Mouse (Mus musculus) ovary, postnatal 36 days (tissue): ENCODE data around the gene Tdrd12.
"Not testable (repeated sequence)": the region's sequence is repeated elsewhere in the genome, so short reads cannot be mapped to it uniquely, and the experiment has no call there.

ENCODE experiments used
- DNase-seq: peaks from one replicate; pipeline ENCODE4 v3.0.0; 2022; ENCODE audit warnings: low spot score, mixed read lengths

Tdrd12 gene

DNA sequence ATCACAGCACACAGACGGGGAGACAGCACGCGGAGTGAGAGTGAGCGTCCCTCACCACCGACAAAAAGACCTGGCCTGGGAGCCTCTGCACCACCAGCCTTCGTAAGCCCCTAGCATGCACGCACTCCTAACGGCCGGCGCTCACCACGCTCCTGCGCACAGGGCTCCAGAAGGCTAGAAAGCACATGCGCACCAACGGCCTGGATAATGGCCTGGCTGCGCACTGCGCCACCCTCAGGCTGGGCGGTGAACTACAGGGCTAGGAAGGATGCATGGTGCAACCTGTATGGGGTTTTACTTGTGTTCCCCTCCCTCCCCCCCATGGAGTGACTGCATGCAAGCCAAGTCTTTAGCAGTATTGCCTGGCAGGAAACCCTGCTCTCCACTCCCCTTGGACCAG, at the start of gene Tdrd12:
TSS of gene Tdrd12 (minus strand) at position 184 of the 400 bp plus-strand sequence.
- no peak for DNase-seq

DNA sequence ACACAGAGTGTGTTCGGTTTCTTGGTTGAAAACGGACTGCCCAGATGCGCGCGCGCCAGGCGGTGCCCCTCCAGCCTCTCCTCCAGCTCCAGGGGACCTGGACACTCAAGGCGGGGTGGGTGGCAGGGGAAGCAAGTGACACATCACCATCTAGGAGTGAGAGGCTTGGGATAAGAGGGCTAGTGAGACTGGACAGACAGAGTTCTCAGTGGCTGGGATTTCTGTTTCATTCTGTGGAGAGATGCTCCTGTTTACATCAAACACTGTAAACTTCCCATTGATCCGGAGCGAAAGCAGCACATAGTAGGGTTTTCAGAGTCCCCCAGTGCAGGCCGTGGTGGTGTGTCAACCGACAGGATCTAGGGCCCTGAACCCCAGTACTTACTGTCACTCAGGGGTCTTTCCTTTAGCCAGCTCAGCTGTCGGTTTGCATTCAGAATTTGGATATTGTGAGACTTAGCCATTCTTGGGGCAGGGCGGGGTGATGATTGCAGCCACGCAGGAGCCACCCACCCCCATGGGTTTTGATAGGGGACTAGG, 49.4 kb upstream of the Tdrd12 start:
- DNase-seq = no peak

DNA sequence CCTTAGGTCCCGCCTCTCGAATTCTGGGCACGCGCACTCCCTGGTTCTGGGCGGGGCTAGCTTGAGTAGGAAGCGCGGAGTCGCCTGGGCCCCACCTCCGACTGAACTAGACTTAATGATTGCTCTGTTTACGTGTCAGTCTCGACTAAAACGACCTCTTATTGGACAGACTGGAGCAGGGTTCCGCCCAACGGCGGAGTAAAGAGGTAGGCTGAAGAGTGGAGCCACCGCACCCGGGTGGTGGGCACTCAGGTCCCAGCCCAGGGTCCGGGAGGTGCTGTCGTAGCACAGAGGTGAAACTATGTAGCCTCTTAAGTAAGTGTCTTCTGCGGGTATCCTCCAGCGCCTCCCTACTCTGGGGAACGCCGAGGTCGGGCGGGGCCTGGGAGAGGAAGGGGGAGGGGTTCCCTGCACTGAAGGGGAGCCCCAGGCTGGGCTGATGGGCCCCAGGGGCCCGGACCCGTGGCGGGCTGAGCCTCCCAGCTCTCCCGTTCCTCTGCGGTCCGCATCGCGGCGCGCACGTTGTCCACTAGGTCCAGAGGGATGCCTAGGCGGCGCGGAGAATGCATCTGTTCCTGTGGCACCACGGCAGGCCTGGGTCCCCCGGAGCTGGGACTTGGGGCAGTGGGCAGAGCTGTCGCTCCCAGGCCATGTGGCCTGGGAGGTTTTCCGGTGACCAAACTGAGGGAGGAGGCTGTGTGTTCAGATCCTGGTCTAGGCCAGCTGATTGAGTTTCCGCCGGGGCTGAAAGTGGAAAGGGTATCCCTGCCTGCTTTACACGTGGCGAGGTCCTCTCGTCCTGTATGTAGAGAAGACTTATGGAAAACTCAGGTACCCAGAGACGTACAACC, 48.7 kb upstream of the Tdrd12 start, which contains the start of gene Ankrd27:
TSS of gene Ankrd27 (plus strand) at position 190 of the 851 bp plus-strand sequence.
- peak; percentile 92 for DNase-seq

DNA sequence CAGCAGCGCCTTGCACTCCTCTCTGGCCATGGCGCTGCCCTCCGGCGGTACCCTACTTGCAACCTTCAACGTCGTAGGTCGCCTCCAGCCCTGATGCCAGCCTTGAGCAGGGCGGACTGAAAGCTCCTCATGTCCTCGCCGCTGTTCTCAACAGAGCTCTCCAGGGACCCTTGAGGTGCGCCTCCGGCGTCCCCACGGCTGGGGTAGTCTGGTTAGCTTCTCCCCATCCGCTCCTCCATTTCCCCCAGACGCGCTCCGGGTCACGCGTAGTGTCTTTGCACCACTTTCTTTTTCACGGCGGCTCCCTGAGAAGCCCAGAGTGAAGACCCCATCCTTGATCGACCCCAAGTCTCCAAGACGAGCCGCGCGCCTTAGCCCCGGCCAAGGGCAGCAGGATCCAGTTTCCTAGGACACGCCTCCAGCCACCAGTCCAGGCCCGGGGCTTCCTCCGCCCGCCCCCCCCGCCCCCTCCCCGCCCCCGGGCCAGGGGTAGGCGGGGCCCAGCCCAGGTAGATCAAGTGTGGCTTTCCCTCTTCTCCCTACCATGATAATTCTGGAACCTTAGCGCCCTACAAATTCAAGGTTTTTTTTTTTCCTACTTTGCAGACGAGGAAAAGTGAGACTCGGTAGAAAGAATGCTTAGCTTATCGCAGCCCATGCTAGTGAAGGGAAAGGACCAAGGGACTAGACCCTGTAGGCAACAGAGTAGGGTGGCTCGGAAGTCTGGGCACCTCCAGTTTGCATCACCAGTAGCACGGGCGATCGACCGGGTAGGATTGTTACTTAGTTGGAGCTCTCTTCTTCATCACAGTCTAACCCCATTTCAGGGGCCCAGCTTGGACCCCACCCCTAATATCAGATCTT, 47.9 kb upstream of the Tdrd12 start, which contains the start of gene Rgs9bp:
TSS of gene Rgs9bp (minus strand) at position 392 of the 864 bp plus-strand sequence.
- peak; percentile 52 for DNase-seq

DNA sequence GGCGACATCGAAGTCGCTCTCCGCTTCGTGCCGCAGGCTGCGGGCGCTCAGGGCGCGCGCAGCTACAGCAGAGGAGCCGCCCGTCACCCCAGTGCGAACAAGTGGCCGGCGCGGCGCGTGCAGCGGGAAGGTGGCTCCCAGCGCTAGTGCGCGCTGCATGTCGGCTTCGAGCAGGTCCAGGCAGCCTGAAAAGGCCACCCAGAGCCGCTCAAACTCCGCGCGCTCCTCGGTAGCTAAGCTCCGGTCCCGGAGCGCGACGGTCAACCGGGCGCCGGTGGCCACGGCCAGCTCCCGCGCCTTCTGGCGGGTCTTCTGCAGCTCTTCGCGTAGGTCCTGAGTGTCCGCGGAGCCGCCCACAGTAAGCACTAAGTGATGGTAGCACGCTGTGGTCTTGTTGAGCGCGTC, 47.2 kb upstream of the Tdrd12 start:
- DNase-seq = peak; percentile 26

DNA sequence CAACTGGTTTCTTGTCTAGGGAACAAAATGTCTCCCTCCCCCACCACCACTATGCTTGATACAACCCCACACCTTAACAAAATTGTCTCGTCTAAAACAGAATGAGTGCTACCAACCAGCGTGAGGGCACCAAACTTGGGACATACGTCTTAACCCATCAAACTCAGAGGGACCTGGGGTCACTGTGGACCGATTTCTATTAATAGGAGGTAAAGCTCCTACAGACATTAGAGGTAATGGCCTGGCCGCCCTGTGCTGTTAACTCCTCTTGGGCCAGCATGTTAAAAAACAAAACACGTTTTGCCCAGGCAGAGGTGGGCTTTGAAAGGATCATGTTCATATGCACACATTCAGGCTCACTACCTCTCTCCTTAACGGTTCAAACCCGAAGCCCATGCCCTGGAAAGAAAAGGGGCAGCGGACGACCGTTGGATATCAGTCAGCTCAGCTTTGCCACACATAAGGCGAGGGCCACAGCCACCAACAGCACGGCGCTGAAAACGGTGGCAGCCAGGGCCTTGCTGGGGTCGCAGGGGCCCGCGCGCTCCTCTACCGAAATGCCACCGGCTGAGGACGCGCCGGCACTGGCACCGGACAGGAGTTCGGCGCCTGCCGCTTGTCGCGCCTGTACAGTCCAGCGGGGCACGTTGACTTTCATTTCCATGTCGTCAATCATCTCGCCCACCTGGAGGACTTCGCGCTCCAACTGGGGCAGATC, 46.7 kb upstream of the Tdrd12 start:
- no peak for DNase-seq

DNA sequence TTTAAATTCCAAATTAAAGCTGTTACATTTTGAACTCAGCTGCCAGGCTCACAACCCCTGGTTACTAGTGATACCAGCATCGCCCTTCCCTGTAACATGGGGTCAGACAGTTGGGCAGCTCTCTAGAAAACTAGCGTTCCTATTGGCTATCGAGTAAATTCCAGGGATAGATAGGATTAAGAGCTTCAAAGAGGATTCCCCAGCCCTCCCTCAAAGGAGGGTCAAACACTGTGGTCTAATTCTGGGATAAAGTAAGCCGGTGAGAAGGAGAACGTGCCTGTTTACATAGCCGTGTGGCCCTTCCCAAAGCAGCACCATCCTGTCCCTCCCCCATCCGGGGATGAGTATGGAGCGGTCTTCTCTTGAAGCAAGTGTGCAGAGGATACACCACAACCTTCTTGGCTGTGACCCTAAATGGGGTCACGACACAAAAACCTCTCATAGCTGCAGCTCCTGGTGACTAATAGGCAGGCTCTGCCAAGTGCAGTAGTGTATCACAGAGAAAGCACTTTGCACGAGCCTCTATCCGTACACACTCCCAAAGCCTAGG, 46.0 kb upstream of the Tdrd12 start:
- DNase-seq = no peak

DNA sequence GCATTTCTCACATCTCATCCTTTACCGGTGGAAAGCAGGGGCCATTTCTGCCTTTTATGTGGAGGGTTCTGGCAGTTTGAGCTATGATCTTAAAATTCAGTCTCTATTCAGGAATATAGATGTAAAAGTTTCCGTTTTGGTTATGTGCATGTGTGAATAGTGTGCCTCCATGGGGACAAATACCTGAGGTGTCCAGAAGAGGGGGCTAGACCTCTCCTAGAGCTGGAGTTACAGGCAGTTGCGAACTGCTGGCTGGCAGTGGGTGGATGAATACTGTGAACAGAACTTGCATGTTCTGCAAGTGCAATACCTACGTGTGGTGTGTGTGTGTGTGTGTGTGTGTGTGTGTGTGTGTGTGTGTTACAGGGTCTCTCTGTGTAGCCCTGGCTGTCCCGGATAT, 45.2 kb upstream of the Tdrd12 start:
- DNase-seq = no peak

DNA sequence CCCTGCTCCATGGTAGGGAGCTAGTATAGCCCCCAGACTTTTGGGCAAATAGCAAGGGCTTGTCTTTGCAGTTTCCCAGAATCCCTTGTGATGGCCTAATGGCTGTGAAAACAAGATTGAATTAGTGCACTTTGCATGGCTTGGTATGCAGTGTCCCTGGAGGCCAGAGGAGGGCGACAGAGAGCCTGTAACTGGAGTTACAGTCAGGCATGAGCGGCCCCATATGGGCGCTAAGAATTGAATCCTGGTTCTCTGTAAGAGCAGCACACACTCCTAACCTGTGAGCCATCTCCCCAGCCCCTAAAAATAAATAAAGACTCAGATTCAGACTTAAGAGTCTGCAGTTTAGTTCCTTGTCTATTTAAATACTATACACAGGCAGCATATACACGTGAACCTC, 42.3 kb upstream of the Tdrd12 start:
- peak; percentile 29 for DNase-seq

DNA sequence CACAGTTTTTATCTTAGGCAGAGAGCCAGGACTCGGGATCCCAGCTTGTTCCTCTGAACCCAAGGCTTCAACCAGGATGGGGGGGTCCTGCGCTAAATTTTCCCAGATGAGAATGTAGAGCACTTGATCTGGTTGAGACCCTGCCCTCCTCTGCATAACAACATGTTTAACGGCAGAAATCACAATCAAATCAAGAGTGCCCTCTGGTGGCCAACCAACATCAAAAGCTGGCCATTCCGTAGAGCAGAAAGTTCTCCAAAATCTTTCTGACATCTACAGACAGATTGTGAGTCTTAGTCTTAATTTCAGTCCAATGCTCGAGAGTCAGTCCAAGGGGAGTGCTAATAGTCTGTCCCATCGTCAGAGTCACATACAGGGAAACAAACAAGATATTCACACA, 33.3 kb upstream of the Tdrd12 start:
- not testable (repeated sequence) for DNase-seq

DNA sequence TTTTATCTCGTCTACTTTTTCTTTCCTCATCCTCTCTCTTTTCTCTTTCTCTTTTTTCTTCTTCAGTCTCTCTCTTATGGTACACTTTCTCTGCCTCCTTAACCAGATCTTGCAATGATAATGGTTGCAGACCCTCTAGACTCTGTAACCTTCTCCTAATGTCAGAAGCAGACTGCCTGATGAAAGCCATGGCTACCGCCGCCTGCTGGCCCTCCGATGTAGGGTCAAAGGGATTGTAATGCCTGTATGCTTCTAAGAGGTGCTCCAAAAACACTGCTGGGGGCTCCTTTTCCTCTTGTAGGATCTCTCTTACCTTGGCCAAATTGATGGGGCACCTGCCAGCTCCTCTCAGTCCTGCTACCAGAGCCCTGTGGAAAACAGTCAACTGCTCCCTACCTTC, 32.2 kb upstream of the Tdrd12 start:
- DNase-seq = not testable (repeated sequence)

DNA sequence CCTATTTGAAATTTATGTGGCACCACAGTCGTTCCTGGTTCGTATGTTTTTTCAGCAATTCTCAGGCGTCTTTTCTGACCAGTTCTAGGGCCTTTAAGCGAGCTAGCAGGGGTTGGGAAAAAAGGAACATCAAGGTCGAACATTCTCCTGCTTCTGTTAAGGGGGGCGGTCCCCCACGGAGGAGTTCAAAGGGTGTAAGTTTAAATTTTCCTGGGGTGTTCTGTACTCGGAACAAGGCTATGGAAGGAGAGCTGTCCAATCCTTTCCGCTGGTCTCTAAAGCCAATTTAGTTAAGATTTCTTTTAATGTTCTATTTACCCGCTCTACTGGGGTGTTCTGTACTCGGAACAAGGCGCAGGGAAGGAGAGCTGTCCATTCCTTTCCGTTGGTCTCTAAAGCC, 28.4 kb upstream of the Tdrd12 start:
- not testable (repeated sequence) for DNase-seq

DNA sequence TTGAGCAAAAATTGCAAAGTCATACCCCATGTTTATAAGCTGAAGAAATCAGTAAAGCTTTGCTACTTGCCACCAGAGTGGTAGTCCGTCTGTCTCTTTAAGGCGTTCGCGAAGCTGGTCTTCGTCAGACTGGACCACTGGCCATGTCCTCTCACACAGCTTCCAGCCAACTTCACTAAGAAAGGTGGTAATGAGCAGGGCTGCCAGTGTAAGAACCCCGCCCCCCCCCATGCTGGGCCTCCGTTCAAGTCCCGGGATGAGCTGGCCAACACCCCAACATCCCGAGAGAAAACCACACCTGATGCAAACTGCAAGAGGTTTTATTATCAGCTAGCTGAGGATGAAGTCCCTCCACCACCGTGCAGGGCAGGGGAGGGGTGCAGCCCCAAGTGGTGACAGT, 27.3 kb upstream of the Tdrd12 start:
- DNase-seq = not testable (repeated sequence)

DNA sequence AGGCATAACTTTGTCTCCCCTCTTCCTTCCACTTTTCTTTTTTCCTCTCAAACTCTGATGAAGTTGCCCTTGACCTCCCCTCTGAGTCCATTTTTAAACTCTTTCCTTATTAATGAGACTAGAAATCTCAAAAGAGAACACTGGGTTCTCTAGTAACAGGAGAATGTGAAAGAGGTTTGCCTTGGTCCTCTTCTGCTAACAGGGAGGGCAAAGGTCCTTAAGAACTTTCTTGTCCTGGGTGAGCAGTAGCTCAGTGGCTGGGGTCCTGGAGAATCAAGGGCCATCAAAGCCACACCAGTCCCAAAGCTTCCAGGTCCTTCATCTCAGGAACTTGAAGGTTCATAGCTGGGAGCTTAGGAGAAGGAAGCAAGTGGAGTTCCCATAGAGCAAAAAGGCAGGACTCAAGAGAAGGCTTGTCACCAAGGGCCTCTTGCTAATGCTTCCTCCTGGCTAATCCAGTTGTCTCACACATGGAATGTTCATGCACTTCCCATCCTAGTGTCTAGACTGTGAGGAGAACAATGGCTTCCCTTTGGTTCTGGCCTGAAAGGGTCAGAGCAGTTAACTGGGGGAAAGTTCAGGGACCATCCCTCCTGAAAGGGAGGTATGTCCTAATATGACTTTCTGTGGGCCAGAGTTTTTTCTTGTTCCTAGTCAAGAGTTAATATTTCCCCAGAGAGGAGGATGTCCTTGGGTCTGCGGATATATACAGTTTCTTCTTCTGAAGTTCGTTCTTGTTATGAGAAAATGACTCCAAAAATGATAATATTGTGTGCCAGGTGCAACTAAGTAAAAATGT, 26.7 kb upstream of the Tdrd12 start:
- no peak for DNase-seq

DNA sequence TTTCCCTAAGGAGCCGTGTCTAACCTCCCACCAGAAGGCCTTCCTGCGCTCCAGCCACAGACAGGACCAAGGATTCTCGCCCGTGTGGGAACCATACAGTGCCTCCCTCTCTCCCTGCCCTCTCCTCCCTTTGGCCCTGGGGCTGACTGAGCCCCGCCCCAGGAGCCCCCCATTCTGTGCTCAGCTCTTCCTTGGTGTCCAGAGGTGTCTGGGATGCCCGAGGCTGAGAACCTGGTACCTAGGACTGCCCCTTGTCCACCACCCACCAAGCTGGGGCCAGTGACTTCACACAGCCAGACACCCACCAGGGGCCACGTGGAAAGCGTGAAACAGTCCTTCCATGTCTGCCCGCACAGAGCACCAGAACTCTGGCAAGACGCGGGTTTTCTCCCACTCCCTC, 25.5 kb upstream of the Tdrd12 start:
- no peak for DNase-seq

DNA sequence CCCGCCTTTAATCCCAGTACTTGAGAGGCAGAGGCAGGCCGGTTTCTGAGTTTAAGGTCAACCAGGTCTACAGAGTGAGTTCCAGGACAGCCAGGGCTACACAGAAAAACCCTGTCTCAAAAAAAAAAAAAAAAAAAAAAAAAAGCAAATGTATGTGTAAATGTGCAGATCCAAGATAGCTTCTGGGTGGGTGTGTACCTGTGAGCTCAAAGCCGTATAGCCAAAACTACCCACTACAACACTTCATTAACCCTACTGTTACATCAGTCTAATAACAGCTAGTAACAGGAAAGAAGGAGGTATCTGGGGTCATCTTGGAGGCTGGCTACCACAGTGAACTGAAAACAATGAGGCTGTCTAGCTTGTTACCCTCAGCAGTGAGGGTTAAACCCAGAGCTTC, 22.3 kb upstream of the Tdrd12 start:
- DNase-seq = no peak

DNA sequence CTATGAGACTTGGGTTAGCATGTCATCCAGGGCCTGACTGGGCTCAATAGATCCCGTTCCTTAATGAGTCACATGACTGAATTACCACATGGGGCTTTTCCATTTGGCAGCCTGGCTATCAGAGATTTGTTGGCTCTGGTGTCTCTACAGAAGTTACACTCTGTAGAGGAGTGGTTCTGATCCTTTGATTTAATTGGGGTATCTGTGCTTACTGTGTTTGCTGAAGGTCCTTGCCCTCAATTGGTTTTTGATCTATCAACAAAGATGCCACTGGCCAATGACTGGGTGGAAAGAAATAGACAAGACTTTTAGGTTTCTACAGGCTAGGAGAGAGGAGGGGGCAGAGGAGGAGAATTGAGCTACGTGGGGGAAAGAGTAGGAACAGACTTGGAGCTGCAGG, 21.1 kb upstream of the Tdrd12 start:
- no peak for DNase-seq

DNA sequence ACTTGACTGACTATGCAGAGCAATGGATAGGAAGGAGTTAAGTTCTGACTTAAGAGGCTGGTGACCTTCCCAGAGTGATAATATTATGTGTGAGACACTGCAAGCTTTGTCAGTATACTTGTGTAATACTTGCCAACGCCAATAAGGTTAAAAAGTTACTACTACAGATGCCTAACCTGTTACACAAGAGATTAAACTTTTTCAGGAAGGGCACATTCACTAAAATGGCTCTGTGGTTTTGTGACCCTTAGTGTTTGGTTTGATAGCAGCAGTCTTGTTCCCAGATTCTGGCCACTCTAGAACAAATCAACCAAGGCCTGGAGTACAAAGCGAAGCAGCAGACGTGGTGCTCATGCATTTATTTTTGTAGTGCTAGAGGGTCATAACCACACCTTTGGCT, 20.0 kb upstream of the Tdrd12 start:
- DNase-seq = no peak

DNA sequence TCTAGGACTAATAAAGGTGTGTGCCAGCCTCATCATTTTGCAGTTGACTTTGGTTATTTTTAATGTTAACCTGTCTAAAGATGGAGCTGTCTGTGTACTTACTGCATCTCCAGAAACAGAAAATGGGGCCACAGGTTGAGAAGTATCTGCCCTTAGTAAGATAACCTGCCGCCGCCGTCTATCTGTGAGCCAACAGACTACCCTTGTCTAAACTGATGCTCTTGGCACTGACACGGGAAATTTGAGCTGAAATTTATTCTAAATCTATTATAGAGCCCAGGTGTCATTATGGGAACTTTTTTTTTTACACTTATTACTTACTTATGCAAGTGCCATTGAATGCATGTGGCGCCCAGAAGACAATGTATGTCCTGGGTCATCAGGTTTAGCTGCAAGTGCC, 19.4 kb upstream of the Tdrd12 start:
- DNase-seq = no peak

DNA sequence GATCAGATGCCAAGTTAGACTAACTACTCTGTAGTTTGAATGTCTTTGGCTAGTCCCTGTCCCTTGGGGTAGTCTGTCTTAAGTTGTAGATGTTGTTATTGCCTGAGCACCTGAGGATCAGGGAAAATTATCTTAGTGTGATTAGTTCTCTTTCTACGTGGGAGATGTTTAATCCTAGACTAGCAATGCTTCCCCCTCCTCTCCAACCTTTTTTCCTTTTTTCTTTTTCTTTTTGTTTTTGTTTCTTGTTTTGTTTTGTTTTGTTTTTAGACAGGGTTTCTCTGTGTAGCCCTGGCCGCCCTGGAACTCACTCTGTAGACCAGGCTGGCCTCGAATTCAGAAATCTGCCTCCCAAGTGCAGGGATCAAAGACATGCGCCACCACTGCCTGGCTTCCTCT, 18.7 kb upstream of the Tdrd12 start, which contains the start of gene Nudt19:
TSS of gene Nudt19 (minus strand) at position 100 of the 399 bp plus-strand sequence.
- no peak for DNase-seq
